Mouse (Mus musculus) lung, adult 2 months (tissue): ENCODE results near the gene Phpt1. TPM values are rescaled to one million over a fixed set of nuclear protein-coding genes. Genes with fewer than 3 reads are reported as not detected.
A peak's percentile ranks its signal among the peaks of the same experiment; 100 is the strongest.
"Not testable (repeated sequence)": the region's sequence is repeated elsewhere in the genome, so short reads cannot be mapped to it uniquely, and the experiment has no call there.

ENCODE experiments used
- DNase-seq: peaks from one replicate; pipeline ENCODE4 v3.0.0; 2022
- H3K4me1 ChIP-seq: fragments of 200-500 bp; 2 replicates; pipeline ENCODE4 v1.6.1; 2011; ENCODE audit warnings: low read length; ENCODE audit not compliant: control insufficient read depth, insufficient read depth
- H3K4me3 ChIP-seq: fragments of 200-500 bp; replicated peaks from 2 replicates; pipeline ENCODE3; 2011; ENCODE audit warnings: low read depth, mild to moderate bottlenecking, control low read depth, low read length; ENCODE audit errors: extremely low read depth
- CTCF ChIP-seq: fragments of 200-500 bp; IDR thresholded peaks from 2 replicates; pipeline ENCODE4 v1.5.1; 2011; ENCODE audit warnings: mild to moderate bottlenecking, low read length, control low read depth; ENCODE audit not compliant: insufficient read depth
- POLR2A ChIP-seq: fragments of 200-500 bp; IDR thresholded peaks from 2 replicates; pipeline ENCODE4 v1.6.1; 2011; ENCODE audit warnings: low read depth, mild to moderate bottlenecking, control low read depth, low read length, borderline replicate concordance; ENCODE audit errors: extremely low read depth
- WGBS: fragments of 180-500 bp; shearing (Covaris S2); methylation state at CpG from one replicate; pipeline ENCODE4 v1.1.7; 2018; 5-methylcytosine and 5-hydroxymethylcytosine counted together
- polyA plus RNA-seq: library from polyadenylated mRNA; depleted of rRNA; stranded (reverse); fragments of >200 nt; gene quantifications from 2 replicates; pipeline ENCODE4 v1.2.3, GENCODE M21; 2012

Gene Phpt1
- polyA plus RNA-seq, 1 experiment, result 59.6 TPM

DNA sequence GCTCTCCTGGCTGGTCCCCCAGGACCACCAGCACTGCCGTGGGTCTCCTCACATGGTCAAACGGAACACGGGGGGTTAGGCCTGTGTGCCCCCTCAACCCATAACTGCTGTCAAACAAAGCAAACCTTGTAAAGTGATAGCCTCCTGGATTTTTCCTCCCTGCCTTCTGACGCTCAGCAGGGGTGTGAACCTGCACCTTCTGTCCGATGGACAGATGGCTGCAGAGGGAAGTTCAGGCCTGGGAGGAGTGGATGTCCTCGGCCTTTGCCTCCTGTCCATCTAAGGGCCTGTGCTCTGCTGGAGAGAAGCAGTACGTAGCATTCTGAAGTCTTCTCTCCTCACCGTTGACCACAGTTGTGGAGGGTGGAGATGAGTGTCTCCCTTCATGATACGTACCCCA lies 13.1 kb downstream of the Phpt1 start:
- no peak for DNase-seq
- H3K4me3 ChIP-seq, result no peak overlapping the region
- peaks cover 7% of the 10 kb centered on the region for H3K4me1 ChIP-seq
- TF ChIP-seq POLR2A, result no peak
- no peak for TF ChIP-seq CTCF
- WGBS, result 77% methylated on average over 9 of the region's 9 CpGs

DNA sequence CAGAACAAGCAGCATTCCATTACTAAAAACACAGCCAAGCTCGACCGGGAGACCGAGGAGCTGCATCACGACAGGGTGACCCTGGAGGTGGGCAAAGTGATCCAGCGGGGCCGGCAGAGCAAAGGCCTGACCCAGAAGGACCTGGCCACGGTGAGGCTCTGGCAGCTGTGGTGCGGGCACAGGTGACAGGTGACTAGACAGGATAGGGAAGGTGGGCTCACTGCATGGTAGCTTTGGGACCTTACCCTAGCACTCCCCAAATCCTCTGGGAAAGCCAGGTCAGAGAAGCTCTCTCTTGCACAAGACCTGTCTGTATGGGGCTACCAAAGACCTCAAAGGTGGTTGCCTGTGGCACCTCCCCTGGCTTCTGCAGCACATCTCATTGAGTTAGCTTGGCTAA lies 14.5 kb downstream of the Phpt1 start:
- peaks cover 7% of the 10 kb centered on the region for H3K4me1 ChIP-seq
- DNase-seq, result no peak
- TF ChIP-seq POLR2A (no peak), CTCF (no peak)
- 80% methylated on average over 8 of the region's 8 CpGs for whole genome bisulfite sequencing
- H3K4me3 ChIP-seq, result no peak overlapping the region

DNA sequence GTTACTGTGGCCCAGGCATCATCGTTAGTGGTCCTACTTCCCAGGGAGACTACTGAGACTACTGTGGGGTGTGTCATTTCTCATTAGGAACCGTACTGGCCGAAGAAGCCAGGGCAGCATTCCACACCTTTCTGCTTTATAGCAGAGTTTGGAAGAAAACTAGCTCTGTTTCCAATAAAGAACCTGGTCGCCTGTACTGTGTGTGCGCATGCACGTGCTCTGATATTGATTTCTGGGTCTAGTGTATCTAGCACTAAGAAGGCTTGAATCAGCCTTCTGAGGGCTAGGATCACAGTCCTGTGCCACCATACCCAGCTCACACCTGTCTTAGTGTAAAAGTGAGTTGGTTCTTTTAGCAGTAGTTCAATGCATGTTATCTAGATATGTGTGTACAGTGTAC lies 16.2 kb downstream of the Phpt1 start:
- H3K4me3 ChIP-seq, result peak overlapping the region; percentile 92

DNA sequence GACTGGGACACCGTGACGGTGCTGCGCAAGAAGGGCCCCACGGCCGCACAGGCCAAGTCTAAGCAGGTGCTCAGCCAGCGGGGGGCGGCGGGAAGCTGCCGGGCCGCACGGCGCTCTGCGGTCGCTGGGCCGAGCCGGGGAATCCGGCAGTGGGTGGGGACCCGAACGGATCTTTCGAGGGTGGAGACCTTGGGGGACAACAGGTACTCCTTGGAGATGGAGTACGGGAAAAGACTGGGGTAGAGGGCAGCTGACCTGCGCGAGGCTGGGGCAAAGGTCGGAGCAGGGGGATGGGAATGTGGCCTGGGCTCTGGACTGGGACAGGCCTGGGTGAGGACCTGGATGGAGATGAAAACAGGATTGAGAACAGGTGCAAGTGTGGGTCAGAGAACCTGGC lies 17.1 kb downstream of the Phpt1 start:
- WGBS, result under 1% methylated on average over 24 of the region's 24 CpGs
- no peak for TF ChIP-seq CTCF
- TF ChIP-seq POLR2A, result no peak
- H3K4me1 ChIP-seq, result peaks cover 7% of the 10 kb centered on the region
- peak overlapping the region; percentile 92 for H3K4me3 ChIP-seq
- DNase-seq, result no peak

More for the DNA sequence above, 16.2 kb downstream of the Phpt1 start:
- peaks cover 7% of the 10 kb centered on the region for H3K4me1 ChIP-seq
- DNase-seq, result no peak
- 57% methylated on average over 6 of the region's 6 CpGs for WGBS
- TF ChIP-seq POLR2A (no peak), CTCF (no peak)

DNA sequence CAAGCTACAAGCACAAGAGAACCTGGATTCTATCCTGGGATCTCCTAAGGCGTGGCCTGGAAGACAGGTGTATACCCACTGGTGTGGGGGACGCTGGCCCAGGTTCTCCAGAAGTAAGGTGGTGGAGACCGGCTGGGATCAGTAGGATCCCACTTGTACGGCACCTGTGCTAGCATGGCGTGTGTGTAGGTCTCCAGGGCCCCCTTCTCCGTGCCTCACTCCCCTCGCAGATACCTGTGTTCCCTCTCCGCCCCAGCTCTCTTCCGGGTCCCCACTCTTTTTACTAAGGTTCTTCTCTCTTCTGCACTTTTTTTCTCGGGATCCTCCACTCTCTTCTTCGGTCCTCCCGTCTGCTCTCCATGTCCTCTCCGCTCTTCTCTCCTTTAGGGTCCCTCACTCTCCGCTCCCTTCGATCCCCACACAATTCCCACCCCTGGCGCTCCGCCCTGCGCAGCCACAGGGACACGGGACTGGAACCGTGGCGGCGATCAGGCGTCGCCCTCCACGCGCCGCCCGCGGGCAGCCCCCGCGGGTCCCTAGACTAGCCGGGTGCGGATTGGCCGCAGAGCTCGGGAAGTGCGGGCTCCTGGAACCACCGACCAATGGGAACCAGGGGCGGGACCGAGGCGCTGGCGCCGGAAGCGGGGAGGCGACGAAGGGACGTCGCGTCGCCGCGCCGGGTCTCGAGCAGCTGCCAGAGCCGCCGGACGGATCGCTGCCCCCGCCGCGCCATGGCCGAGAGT lies 17.6 kb downstream of the Phpt1 start, which contains the start of gene Edf1:
Gene Edf1 (plus strand): TSS at position 627 of the 743 bp plus-strand sequence.
- TF ChIP-seq CTCF (no peak), POLR2A (peak; percentile 80)
- WGBS, result under 1% methylated on average over 61 of the region's 61 CpGs
- DNase-seq, result peak; percentile 93
- Histone ChIP-seq H3K4me1 (peaks cover 7% of the 10 kb centered on the region), H3K4me3 (peak within 1 kb of the TSS; percentile 92)

DNA sequence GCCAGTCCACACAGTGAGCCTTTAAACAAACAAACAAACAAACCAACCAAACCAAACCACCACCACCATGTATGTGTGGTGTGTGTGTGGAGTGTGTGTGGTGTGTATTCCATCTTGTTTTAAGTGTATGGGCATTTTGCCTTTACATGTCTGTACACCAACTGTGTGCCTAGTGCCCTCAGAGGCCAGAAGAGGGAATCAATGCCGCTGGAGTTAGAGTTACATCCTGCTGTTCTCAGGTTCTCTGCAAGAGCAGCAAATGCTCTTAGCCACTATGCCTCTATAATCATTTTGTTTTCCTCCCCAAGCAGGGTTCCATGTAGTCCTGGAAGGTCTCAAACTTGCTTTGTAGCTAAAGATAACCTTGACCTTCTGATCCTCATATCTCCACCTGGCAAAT lies 18.7 kb downstream of the Phpt1 start:
- Histone ChIP-seq H3K4me3 (no peak overlapping the region), H3K4me1 (peaks cover 7% of the 10 kb centered on the region)
- 52% methylated on average over 1 of the region's 1 CpGs for WGBS
- DNase-seq, result no peak
- no peak for TF ChIP-seq POLR2A

DNA sequence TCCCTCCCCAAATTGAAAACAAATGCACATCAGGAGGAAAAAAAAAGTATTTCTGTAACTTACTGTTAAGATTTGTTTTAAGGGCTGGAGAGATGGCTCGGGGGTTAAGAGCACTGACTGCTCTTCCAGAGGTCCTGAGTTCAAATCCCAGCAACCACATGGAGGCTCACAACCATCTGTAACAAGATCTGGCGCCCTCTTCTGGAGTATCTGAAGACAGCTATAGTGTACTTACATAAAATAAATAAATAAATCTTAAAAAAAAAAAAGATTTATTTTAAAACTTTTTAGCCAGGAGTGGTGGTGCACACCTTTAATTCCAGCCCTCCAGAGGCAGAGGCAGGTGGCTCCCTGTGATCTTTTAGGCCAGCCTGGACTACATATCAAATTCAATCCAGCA lies 19.5 kb downstream of the Phpt1 start:
- not testable (repeated sequence) for H3K4me3 ChIP-seq, DNase-seq, H3K4me1 ChIP-seq
- 58% methylated on average over 2 of the region's 2 CpGs for WGBS

DNA sequence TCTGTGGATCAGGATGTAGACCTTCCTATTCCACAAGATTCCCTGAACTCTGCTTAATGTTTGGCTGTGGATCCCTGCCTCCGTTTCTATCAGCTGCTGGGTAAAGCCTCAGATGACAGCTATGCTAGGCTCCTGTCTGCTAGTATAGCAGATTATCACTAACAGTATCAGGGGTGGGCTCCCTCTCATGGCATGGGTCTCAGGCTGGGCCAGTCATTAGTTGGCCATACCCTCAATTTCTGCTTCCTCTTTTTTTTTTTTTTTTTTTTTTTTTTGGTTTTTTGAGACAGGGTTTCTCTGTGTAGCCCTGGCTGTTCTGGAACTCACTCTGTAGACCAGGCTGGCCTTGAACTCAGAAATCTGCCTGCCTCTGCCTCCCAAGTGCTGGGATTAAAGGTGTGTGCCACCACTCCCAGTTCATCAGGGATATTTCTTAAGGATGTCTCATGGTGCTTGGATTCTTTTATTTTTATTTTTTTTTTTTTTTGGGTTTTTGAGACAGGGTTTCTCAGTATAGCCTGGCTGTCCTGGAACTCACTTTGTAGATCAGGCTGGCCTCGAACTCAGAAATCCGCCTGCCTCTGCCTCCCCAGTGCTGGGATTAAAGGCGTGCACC lies 21.7 kb downstream of the Phpt1 start:
- not testable (repeated sequence) for H3K4me3 ChIP-seq, DNase-seq, H3K4me1 ChIP-seq
- 91% methylated on average over 4 of the region's 4 CpGs for WGBS

DNA sequence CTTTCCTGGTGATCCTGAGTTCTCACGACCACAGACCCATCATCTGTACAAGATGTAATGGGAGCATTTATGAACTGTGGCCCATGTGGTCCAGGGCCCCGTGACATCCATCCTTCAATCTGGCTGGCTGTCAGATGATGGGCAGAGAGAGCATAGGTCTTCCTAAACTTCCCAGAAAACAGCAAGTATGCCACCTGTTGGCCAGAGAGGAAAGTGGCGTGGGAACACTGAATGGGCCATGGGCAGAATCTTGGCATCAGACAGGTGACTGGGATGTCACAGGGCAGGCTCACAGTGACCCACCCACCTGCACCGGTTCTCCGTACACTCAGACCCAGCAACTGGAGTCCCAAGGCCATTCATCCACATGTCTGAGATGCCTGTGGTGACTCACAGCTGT lies 23.8 kb downstream of the Phpt1 start:
- WGBS, result 22% methylated on average over 5 of the region's 5 CpGs
- peak; percentile 53 for DNase-seq

More for the DNA sequence above, 23.8 kb downstream of the Phpt1 start:
- H3K4me3 ChIP-seq, result no peak overlapping the region
- no peak for TF ChIP-seq POLR2A
- peak; percentile 77 for TF ChIP-seq CTCF
- H3K4me1 ChIP-seq, result no peaks in the 10 kb centered on the region
